Mouse (Mus musculus): ENCODE measurements around the gene Procr.

Procr gene

DNA sequence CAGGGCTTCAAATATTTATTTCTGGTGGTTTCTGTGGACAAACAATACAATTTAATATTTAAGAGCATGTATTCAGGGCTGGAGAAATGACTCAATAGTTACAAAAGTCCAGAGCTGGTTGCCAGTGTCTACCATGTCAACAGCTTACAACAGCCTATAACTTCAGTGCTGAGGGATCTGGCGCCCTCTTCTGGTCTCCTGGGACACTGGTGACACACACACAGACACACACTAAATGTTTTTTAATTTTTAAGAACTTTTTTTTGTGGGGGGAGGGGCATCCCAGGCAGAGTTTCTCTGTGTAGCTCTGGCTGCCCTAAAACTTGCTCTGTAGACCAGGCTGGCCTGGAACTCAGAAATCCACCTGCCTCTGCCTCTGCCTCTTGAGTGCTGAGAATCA, 4.8 kb downstream of the Procr start:
- peak; percentile 86 for DNase-seq (ENCODE audit: low read depth, low spot score)

DNA sequence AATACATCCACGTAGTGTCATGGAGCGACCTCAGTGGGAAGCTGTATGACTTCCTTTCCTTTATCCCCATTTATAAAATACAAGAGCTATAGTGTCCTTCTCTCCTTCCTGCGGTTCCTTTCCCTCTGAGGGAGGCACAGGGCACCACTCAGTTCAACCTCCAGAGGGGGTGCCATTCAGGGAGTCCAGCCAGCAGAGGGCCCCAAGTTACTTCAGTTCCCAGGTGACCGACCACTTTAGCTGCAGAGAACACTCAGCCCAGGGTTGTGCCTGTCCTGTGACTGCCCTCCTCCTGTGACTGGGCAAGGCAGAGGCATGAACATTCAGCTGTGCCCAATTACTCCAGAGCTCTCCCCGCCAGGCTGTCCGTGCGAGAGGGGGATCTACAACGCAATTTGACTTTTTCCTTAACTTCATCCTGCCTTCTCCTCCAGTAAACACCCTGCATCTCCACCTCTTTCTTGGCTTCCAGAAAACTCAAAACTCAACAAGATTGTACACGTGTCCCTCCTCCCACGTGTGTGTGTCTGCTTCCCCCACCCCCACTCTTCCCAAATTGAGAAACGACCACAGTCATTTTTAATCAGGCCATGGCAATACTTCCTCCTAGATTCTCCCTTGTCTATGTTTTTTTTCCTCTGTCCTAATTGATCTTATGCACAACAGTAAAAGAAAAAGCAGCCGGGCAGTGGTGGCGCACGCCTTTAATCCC, 6.1 kb downstream of the Procr start:
- peak; percentile 22 for DNase-seq (ENCODE audit: low read depth, low spot score)

DNA sequence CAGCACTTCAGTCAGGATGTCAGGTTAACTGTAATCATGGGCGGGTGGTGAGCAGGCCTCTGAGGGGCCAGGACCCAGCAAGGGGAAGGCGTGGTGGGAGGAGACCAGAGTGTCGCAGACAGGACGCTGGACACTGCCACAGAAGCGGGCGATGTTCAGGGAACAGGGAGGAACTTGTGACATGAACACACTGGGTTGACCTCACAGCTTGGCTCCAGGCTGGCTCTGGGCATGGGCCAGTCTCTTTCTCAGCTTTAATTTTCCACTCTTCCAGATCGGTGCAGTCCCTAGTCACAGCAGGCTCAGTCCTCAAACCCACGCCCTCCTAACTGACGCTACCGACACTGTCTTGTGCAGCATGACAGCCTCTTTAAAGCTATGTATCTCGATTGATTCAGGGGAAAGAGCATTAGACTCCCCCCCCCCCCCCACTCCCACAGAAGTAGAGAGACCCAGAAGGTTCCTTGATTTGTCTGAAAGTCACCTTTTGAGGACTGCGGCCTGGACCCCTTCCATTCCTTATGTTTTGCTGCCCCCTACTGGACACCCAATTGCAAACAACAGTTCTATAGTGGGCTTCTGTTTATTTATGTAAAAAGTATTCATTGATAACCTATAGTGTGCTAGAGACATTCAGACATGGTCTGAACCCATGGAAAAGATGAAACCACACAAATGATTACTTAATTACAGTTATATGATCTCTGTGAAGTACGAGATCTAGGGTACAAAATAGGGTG, 13.9 kb downstream of the Procr start:
- peak; percentile 89 for DNase-seq (ENCODE audit: low read depth, low spot score)

DNA sequence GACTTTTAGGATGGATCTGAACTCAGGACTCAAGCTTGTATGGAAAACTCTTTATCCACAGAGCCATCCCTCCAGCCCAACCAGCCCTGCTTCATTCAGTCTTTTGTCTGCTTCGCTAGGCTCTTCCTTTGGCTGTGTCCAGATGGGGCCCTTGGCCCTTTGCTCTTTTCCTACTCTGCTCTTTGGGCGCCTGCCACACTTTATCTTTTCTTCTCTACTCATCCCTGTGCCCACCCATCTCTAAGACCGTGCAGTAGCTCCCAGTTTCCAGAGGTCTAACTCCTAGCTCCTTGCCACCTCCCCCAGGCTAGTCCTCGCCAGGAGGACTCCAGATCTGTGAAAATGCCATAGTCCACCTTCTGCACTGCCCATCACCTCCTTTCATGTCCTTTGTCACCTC, 22.7 kb downstream of the Procr start:
- no peak for DNase-seq (ENCODE audit: low read depth, low spot score)

DNA sequence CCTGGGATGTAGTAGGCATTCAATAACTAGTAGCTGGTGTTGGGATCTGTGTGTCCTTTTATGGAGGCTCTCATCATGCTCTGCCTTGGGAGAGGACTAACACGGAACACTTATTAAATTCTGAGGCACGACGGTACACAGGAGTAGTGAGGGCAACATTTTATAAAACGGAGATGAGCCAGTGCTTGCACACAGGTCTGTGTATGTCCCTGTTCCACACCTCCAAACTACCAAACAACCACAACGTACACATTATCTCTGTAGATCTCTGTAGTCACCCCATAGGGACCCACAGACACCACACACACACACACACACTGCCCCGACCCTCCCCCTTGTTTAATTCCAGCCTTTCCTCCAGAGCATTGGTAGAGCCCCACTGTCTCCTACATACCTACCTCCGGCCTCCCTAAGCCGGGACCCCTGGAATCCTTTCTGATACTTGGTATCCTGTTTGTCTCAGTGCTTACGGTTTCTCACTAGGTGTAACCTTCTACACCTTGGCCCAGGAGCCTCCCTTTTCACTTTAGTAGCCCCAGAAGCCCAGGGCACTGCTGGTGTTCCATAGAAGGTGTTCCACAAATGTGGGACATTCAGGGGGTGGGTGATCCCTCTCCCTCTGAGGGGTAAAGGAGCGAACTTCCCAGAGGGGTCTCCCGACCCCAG, 23.5 kb downstream of the Procr start:
- DNase-seq (ENCODE audit: low read depth, low spot score): no peak

DNA sequence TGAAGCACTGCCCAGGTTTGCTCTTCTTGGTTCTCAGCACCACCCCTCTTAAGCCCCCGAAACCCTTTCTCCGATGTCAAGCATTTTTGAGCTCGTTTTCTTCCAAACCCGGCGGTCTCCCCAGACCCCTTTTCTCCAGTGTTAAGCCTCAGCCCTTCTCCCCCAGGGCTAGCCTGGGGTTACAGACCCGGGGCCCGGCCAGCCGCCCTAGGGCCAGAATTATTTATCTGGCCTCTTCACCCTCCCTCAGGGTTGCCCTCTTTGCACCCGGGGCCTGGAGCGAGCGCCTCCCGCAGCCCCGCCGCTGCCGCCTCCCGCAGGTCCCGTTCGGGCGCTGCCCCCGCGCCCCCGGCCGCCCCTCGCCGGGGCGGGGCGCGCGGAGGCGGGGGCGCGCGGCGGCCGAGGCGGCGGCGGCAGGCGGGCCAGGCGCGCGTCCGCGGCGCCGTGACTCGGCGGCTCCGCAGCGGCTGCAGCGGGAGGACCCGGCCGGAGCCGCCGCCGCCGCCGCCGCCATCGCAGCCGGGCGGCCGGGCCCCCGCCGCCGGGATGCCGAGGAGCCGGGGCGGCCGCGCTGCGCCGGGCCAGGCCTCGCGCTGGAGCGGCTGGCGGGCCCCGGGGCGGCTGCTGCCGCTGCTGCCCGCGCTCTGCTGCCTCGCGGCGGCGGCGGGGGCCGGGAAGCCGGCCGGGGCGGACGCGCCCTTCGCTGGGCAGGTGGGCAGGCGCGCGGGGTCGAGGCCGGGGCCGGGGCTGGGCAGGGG, 24.2 kb downstream of the Procr start, which contains the start of gene Mmp24:
Gene Mmp24 (plus strand): TSS at position 416 of the 758 bp plus-strand sequence.
- DNase-seq (ENCODE audit: low read depth, low spot score): no peak

DNA sequence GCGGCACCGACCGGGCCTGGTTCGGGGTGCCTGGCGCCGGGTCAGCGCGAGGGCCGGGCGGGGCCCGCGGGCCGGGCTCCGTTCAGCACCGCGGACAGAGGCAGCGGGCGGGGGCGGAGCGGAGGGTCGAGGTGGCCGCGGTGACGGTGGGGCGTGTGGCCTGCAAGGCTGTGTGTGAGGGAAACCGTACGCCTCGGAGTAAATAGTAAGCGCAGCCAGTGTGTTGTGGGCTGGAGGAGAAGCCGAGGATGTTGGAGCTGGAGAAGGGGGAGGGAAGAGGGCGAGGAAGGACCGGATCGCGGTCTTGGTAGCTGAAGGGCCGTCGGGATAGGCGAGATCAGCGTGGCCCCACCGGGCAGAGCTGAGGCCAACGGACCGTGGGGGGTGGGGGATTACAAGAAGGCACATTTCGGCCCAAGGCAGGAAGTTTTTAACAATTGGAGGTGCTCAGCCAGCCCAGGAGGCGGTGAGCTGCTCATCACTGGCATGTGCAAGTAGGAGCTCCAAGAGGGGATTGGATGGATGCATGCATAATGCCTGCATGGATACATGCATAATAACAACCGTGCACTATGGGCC, 24.9 kb downstream of the Procr start:
- no peak for DNase-seq (ENCODE audit: low read depth, low spot score)

DNA sequence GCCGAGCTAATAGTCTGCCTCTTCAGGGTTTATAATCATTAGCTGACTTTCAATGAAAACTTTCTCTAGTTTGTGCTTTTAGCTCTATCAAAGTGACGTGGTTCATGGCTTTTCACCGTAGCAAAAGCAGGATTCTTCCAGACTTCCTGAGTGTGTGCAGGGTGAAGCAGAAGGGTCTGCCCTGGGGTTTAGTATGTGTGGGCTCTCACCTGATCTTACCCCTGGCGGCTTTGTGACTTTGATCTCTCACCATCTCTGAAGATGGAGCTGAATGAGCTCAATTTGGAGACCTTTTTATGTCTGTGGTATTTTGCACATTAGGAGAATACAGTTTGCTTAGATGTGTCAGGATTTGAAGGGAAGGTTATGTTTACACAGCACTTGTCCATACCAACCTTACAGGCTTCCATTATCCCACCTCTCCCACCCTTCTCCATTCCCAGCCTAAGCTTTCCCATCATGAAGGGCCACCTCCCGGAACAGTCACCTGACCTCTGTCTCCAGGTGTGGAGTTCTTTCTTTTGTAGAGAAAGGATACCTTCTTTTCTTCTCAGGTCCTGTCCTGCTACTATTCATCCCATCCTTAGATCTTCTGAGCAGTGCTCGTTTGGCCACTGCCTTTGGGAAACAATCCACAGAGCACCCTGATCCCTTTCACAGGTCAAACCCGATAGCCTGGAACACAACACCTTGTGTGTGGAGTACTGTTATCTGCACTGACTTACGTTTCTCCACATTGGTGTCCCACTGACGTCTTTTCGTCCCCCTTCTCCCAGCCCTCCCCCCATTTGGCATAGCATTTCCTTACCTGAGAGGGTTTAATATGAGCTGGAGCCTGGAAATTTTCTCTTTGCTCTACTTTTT, 26.1 kb downstream of the Procr start:
- DNase-seq (ENCODE audit: low read depth, low spot score): no peak

DNA sequence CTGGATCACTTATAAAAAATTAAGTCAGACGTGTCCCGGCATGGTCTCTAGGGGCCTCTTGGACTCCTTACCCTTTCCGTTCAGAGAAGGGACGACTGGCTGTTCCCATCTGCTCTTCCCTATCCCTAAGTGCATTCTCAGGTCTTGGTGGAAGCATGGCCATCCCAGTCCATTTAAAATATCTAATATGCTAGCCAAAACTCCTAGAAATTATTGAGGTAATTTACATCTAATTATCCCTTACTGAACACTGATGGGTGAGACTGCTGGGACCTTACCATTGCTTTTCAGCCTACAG, 26.7 kb downstream of the Procr start:
- no peak for DNase-seq (ENCODE audit: low read depth, low spot score)

DNA sequence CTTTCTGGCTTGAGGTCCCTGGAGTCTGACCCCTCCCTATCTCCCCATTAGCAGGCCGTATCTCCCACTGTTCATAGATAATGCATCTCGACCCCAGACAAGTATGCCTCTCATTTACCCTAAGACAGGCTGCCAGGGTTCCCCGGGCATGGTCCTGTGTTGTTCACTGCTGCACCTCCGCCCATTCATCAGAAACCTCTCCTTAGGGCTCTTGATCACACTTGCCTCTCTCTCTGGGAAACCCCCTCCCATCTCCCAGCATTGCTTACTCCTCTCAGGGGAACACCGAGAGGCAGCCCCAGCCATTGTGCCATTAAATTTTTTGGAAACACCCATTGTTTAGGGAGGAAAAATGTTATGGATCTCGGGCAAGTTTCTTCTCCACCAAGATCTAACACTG, 27.1 kb downstream of the Procr start:
- no peak for DNase-seq (ENCODE audit: low read depth, low spot score)

DNA sequence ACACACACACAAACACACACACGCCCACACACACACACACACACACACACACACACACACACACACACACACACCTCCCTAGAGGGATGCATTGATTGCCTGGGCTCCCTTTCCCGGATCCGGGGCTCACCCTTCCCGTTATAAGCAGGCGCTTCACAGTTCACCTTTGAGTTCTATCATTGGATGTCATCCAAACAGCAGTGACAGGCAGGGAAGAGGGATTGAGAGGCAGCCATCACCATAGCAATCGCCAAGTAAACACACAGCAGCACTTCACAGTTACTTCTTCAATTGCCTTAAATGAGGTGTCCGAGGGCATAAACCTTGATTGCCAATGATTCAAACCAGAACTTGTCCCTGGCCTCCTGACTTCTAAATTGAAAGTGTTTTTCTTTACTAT, 28.1 kb downstream of the Procr start:
- DNase-seq (ENCODE audit: low read depth, low spot score): no peak

DNA sequence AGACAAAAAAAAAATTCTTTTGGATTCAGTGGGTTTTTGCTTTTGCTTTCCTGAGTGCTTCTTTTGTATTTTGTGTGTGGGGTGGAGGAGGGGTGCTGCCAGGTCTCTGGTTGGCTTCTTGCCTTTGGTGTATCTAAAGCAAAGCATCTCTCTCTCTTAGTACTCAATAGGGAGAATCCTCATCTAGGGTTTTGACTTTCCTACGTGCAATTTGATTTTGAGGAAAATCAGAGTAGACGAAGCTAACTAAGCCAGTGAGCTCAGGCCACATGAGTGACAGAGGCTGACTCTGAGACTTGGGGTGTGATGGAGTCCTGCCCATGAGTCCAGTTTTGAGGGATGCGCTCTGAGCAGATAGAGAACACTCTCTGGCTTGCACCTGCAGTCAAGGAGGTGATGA, 28.6 kb downstream of the Procr start:
- DNase-seq (ENCODE audit: low read depth, low spot score): no peak

DNA sequence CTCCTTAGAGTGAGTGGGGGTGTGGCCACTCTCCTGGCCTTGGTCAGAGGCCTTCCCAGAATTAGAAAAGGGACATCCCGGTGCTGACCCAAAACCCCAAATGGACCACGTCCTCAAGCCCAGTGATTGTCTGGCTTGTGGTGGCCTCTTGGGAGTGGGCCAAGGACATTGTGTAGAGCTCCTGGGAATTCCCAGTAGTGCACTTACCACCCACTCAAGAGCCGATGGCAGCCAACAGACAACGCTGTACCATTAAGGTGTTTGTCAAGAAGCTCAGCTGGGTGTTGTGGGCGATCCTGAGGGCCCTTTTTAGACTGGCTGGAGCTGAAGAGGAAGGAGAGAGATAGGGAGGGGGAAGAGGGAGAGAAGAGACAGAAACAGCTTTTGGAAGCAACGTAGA, 33.6 kb downstream of the Procr start:
- no peak for DNase-seq (ENCODE audit: low read depth, low spot score)

DNA sequence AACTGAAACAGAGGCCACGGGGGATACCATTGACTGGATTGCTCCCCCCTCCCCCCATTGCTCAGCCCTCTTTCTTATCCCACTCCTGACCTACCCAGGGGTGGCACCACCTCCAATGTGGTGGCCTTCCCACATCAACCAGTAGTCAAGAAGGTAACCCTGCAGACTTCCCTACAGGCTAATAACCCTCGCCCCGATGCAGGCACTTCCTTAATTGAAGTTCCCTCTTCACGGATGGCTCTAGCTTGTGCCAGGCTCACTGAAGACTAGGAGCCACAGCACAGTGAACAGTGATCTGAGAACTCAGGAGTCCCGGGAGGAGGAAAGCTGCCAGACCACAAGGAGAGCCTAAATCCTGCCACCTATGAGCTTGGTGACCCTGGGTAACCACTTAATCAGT, 36.0 kb downstream of the Procr start:
- DNase-seq (ENCODE audit: low read depth, low spot score): no peak

DNA sequence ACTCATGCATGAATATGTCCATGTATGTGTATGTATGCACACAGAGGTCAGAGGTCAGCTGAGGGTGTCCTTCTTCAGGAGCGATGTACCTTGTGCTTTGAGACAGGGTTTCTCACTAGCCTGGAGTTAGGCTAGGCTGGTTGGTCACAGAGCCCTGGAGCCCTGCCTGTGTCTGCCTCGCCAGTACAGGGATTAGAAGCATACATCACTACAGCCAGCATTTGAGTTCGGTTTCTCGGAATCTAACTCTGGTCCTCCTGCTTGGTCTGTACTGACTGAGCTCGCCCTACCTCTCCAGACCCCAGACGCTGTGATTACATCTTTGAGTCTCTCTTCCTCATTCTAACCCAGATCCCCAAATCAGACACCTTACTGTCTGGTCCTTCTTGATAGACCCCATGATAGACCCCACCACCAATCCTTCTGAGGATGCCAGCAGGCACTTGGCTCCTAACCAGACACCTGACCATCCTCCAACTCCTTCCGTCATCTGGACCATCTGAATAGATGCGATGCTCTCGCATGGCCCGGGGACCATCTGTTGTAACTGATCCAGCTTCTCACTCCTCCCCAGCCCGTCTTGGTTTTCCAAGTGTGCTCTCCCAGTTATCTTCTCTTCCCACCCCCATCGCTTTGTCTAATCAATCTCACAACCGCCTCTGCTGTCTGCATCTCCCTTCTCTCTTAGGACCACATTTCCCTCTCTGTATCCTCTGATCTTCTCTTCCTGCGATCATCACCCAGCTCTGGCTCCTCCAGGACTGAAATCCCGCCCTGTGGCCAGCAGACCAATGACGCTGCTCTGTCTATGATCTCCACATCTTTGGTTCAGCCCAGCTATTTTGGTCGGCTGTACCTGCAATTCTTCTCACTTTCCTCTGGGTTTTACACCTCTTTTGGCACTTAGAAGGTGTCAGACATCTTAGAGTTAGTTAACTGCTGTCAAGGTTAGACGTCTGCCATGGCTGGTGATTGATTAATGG, 37.3 kb downstream of the Procr start:
- no peak for DNase-seq (ENCODE audit: low read depth, low spot score)

DNA sequence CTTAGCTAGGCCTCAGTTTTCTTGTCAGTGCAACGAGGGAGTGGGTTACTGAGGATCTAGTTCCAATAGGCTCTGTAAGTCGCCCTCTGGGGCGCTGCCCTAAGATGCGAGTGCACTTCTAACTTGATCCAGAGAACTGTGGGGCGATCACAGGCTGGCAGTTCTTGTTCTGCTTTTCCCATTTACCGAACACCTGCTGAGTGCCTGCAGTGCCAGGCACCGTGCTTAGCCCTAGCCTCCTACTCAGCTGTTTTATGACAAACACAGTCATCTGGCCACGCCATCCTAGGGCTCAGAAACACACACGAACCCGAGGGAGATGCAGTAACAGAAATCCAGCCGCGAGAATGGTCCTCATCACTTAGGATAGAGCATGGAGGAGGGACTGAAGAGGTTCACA, 42.0 kb downstream of the Procr start:
- DNase-seq (ENCODE audit: low read depth, low spot score): no peak

DNA sequence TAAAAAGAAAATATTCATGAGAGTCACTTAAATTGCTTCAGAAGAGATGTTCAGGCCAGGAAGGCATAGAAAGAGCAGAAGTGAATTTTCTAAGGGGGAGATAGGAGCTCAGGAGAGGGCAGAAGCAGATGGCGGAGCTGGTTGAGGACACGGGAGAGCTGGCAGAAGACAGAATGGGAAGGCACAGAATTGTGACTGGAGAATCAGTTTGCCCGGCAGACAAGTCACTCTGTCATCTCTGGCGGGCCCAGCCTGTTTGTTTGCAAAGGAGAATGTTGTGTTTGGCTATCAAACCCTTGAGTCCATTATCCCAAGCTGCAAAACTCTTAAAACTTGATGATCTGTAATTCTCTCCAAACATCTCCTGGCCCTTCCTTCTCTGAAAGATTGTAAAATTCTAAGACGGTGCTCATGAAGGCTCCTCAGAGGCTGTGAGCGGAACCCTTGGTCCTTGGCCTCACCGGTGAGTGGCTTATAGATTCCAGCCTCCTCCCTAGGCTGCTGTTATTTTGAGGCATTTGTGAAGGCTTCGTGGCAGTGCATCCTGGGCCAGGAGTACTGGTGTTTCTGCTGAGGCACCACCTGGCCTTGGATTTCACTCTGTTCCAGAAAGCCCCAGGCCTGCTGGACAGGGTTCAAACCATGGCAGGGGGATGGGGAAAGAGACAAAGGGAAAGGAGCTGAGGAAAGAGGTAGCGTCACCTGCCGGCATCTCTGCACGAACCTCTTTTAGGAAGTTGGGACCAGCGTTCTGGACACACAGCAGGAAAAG, 43.9 kb downstream of the Procr start:
- no peak for DNase-seq (ENCODE audit: low read depth, low spot score)

DNA sequence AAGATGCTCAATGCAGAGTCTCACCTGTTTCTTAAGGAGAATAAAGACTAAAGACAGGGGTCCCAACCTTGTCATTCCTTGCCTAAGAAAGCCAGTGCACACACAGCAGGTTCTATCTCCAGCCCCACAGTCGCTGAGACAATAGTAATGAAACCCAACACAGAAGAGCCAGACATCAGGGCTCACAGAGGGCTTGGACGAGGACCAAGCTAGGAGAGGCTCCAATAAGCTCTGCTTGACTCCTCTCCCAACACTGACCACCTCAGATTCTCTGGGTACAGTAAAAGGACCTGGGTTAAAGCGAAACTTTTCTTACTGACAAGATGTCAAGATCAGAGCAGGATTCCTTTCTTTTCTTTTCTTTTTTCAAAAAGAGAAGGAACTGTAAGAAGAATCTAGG, 47.7 kb downstream of the Procr start:
- no peak for DNase-seq (ENCODE audit: low read depth, low spot score)

DNA sequence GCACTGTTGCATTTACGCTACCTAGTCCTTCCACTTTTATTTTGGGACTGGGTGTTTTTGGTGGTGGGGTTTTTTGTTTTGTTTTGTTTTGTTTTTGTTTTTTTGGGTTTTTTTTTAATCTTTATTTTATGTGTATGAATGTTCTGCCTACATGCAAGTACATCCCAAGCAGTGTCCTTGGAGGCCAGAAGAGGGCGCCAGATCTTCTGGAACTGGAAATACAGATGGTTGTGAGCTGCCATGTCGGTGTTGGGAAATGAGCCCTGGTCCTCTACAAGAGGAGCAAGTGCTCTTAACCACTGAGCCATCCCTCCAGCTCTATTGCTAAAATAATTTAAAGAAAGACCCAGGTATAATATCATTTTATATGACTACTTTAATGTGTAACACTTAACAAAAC, 51.8 kb downstream of the Procr start:
- DNase-seq (ENCODE audit: low read depth, low spot score): peak; percentile 50
